Comparison of ENCODE assay signal across 8 mouse cellular contexts in genomic region chr11:3171931-3172330, GRCm38 (mm10). TPM values are rescaled to one million over a fixed set of nuclear protein-coding genes. Genes with fewer than 3 reads are reported as not detected.
A peak's percentile ranks its signal among the peaks of the same experiment; 100 is the strongest.
DNase-seq lines count a peak whose midpoint lies in the region; TF ChIP-seq lines count a peak whose summit lies in the region.
"Not testable (repeated sequence)": the region's sequence is repeated elsewhere in the genome, so short reads cannot be mapped to it uniquely, and the experiment has no call there.

No protein-coding gene starts in this region.

- TF ChIP-seq CTCF in left cerebral cortex, adult 2 months (IDR thresholded peaks at IDR 0.05), result not testable (repeated sequence)

- intact Hi-C loops in left cerebral cortex, adult 2 months (cut with DNase I), result not testable (repeated sequence)

- not testable (repeated sequence) for H3K27ac ChIP-seq in left cerebral cortex, adult 2 months

- H3K4me3 ChIP-seq in left cerebral cortex, adult 2 months, result not testable (repeated sequence)

- DNase-seq in adrenal gland, adult 2 months, result peak; percentile 48
- peak; percentile 32 to 57 for DNase-seq in frontal cortex, postnatal 14 days (ENCODE audit: low spot score in 2 of 2)
- DNase-seq in heart, adult 8-10 months (ENCODE audit: low spot score), result peak; percentile 48
- DNase-seq in kidney, postnatal 10 days, result peak; percentile 51
- peak; percentile 45 to 67 for DNase-seq in left cerebral cortex, adult 2 months (ENCODE audit: extremely low spot score in 1 of 2, low spot score in 2 of 2)
- DNase-seq in natural killer cell, adult 2 months (ENCODE audit: low spot score in 2 of 2), result peak; percentile 36 to 46
- DNase-seq in spleen, postnatal 14 days (ENCODE audit: low spot score in 2 of 2), result peak; percentile 61 to 75
- DNase-seq in urinary bladder, adult 2 months (ENCODE audit: low spot score), result peak; percentile 76

RNA-seq across cellular contexts. Expression of gene Sfi1, which starts 21.3 kb away (rescaled TPM):
- 10 to 100 TPM; 50.7 to 54.8 TPM for total RNA-seq in adrenal gland, adult 2 months (2021)
- 24.6 and 27.4 TPM in 2 replicates for polyA plus RNA-seq in adrenal gland, adult 2 months (2012; rRNA removed)
- 10 to 100 TPM; 12.9 to 27.4 (median 20.4) TPM for total RNA-seq in heart, adult 8-10 months (2022)
- total RNA-seq in left cerebral cortex, adult 2 months (2021), result 10 to 100 TPM; 73.5 to 78.7 TPM
- 27.2 and 38.1 TPM in 2 replicates for polyA plus RNA-seq in urinary bladder, adult 2 months (2012; rRNA removed)

RNA-seq across cellular contexts. Expression of gene Eif4enif1, which starts 30.3 kb away (rescaled TPM):
- 10 to 100 TPM; 55.4 to 67.1 TPM for total RNA-seq in adrenal gland, adult 2 months (2021)
- 25.8 and 27.2 TPM in 2 replicates for polyA plus RNA-seq in adrenal gland, adult 2 months (2012; rRNA removed)
- 10 to 100 TPM; 39.3 to 43.9 (median 40.4) TPM for total RNA-seq in heart, adult 8-10 months (2022)
- 10 to 100 TPM; 71.1 to 72.6 TPM for total RNA-seq in left cerebral cortex, adult 2 months (2021)
- 49.4 and 50.8 TPM in 2 replicates for polyA plus RNA-seq in urinary bladder, adult 2 months (2012; rRNA removed)
